Mouse (Mus musculus) MEL-GATA-1-ER (cell line): ENCODE measurements around the gene Arhgap28.

Experiments
- DNase-seq: peaks from one replicate; pipeline ENCODE4 v3.0.0-alpha.2; 2012; ENCODE audit warnings: low read depth; ENCODE audit errors: extremely low read depth

Gene Arhgap28

GRCm38 (mm10) chr17:67993371-67994045 is 10.4 kb downstream of the Arhgap28 start:
- DNase-seq, result no peak

- DNase-seq, result no peak
Measured at GRCm38 (mm10) chr17:67989716-67990115, 14.2 kb downstream of the Arhgap28 start.

GRCm38 (mm10) chr17:67988920-67989621 is 14.8 kb downstream of the Arhgap28 start:
- no peak for DNase-seq

GRCm38 (mm10) chr17:67985532-67985931 is 18.4 kb downstream of the Arhgap28 start:
- DNase-seq, result no peak

GRCm38 (mm10) chr17:67980573-67980972 is 23.3 kb downstream of the Arhgap28 start:
- no peak for DNase-seq

GRCm38 (mm10) chr17:67979248-67979647 is 24.7 kb downstream of the Arhgap28 start:
- DNase-seq, result no peak

- no peak for DNase-seq
Measured at GRCm38 (mm10) chr17:67978786-67979185, 25.1 kb downstream of the Arhgap28 start.

- no peak for DNase-seq
Measured at GRCm38 (mm10) chr17:67976465-67976864, 27.5 kb downstream of the Arhgap28 start.

GRCm38 (mm10) chr17:67976027-67976426 is 27.9 kb downstream of the Arhgap28 start:
- no peak for DNase-seq

GRCm38 (mm10) chr17:67974679-67975078 is 29.2 kb downstream of the Arhgap28 start:
- DNase-seq, result no peak

- no peak for DNase-seq
Measured at GRCm38 (mm10) chr17:67966853-67967540, 36.9 kb downstream of the Arhgap28 start.

- no peak for DNase-seq
Measured at GRCm38 (mm10) chr17:67962858-67963257, 41.1 kb downstream of the Arhgap28 start.

- no peak for DNase-seq
Measured at GRCm38 (mm10) chr17:67962020-67962419, 41.9 kb downstream of the Arhgap28 start.

- DNase-seq, result no peak
Measured at GRCm38 (mm10) chr17:67958909-67959308, 45.0 kb downstream of the Arhgap28 start.

GRCm38 (mm10) chr17:67957603-67958002 is 46.3 kb downstream of the Arhgap28 start:
- no peak for DNase-seq

GRCm38 (mm10) chr17:67955876-67956690 is 47.8 kb downstream of the Arhgap28 start:
- DNase-seq, result no peak

- no peak for DNase-seq
Measured at GRCm38 (mm10) chr17:67954961-67955360, 49.0 kb downstream of the Arhgap28 start.

GRCm38 (mm10) chr17:67950523-67951213 is 53.3 kb downstream of the Arhgap28 start:
- no peak for DNase-seq

- no peak for DNase-seq
Measured at GRCm38 (mm10) chr17:67948601-67949000, 55.3 kb downstream of the Arhgap28 start.

GRCm38 (mm10) chr17:67945453-67945852 is 58.5 kb downstream of the Arhgap28 start:
- DNase-seq, result no peak

GRCm38 (mm10) chr17:67944256-67944655 is 59.7 kb downstream of the Arhgap28 start:
- DNase-seq, result no peak
